Mouse (Mus musculus) ovary, postnatal 10 days (tissue): ENCODE data around the gene Atp1b4.
"Not testable (repeated sequence)": the region's sequence is repeated elsewhere in the genome, so short reads cannot be mapped to it uniquely, and the experiment has no call there.

ENCODE experiments used
- DNase-seq: peaks from one replicate; pipeline ENCODE4 v3.0.0; 2022; ENCODE audit warnings: low spot score

Gene Atp1b4

DNA sequence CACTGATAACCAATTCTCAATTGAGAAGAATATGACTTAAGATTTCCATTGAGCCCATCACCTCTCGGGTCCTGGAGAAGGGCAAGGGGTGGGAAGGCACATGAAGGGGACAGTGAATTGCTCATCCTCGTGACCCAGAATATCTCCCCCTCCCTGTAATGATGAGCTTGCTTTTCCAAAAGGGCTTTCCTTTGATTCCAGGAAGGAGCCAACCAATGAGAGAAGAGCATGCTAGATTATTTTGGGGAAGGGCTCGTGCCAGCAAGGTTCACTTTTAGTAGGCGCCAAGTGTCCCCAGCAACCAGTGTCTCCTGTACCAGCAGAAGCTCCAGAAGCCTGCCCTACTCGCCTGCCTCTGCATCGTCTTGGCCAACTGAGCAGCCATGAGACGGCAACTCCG, at the start of gene Atp1b4:
Gene Atp1b4 (plus strand): TSS at position 301 of the 400 bp plus-strand sequence.
- no peak for DNase-seq

DNA sequence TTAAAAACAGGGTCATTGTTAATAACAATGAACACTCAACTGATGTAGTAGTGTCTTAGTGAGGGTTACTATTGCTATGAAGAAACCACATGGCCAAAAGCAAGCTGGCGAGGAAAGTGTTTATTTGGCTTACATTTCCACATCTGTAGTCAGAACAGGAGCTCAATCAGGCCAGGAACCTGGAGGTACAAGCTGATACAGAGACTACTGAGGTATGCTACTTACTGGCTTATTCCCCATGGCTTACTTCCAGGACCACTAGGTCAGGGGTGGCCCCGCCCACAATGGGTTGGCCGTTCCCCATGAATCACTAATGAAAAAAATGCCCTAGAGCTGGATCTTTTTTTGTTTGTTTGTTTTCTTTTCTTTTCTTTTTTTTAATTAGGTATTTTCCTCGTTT, 7.4 kb upstream of the Atp1b4 start:
- DNase-seq, result no peak

DNA sequence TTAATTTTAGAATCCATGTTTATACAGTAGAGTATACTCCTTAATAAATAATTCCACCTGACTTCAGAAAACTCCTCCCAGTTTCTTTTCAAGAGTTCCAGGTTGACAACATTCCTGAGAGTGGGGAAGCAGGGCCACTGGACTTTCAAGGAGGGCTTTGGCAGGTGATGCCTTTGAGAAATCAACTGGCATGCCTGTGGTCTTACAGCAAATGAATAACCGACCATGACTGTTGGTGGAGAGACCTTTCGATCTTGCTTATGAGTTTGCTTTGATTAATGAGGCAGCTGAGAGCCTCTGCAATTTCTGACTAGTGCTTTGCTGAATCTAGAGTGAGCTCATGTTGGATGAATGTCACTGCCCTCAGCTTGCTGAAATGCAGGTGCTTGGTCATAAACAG, 4.9 kb upstream of the Atp1b4 start:
- no peak for DNase-seq

DNA sequence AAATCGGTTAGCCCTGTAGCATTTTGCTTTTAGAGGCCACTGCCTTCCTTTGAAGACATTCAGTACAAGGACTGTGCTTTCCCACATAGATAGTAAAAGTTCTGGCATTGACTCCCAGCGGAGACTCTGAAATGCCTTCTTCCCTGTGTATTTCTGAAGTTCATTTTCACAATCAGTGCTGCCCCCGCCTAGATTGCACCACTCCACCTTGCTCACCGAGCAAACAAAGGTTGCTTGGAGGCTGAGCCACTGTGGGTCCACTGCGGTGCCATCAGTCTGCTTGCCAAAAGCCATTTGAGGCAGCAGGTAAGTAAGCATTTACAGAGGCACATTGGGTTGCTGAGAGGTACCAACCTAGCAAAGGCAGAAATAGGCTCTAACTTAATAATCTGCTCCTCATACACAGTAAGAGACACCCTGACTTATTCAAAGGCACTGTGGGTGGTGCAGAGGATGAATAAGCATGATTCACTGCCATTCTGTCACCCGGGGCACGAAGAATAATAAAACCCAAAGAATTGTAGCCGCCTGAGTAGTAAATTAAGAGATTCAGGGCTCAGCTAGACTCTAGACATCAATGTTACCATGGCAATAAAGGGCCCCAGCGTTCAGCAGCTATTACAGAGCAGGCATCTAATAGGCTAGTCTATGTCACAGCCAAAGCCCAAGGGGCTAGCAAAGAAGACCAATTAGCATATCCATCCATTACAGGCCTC, 2.9 kb upstream of the Atp1b4 start:
- no peak for DNase-seq

DNA sequence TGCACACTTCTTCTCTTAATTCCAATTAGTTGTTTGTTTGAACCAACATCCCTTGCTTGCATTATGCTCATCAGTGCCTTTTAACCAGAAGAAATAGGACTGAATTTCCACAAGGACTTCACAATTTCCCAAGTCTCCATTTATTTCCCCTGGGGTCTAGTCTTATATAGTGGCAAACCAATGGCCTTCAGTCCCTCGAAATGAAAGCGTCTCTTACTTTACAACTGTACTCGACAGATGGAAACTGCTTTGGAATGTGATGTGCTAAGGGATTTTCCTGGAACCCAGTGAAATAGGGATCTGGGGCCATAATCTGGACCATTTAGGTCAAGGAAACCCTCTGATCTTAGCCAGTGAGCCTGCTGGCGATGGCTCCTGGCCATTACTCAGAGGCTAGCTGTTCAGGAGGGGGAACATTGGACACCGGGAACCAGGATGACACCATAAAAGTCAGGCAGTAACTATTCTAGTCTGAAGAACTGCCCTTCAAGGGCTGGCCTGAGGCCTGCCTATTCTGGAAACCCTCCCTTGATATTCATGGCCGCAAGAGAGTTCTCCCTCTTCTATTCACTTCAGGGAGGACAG, 2.3 kb upstream of the Atp1b4 start:
- no peak for DNase-seq

DNA sequence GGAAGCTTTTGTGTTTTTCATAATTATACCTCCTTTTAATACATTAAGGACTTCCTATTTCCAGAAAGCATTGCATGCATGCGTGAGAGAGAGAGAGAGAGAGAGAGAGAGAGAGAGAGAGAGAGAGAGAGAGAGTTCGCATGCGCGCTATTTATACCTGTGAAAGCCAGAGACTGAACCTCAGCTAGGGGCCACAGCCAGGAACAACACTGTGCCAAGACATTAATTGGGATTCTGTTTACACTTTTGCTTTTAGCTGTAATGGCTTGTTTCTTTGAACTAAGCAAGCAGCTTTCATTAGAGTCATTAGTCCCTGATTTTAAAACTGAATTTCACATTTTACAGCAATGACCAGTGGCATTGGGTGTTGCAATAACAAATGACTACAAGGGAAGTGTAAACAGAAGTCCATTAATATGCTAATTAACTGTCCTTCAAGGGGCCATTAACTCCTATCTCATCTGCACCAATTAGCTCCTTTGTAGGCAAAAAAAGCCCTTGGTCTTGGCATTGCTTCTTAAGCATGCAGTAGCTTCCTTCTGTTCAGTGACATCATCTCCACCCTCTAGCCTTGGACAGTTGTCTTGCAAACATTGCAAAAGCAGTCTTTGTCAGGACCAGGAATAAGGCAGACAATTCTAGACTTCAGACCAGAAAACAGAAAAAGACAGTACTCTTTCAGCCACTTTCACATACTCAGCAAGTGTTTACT, 14.9 kb downstream of the Atp1b4 start:
- DNase-seq, result no peak

DNA sequence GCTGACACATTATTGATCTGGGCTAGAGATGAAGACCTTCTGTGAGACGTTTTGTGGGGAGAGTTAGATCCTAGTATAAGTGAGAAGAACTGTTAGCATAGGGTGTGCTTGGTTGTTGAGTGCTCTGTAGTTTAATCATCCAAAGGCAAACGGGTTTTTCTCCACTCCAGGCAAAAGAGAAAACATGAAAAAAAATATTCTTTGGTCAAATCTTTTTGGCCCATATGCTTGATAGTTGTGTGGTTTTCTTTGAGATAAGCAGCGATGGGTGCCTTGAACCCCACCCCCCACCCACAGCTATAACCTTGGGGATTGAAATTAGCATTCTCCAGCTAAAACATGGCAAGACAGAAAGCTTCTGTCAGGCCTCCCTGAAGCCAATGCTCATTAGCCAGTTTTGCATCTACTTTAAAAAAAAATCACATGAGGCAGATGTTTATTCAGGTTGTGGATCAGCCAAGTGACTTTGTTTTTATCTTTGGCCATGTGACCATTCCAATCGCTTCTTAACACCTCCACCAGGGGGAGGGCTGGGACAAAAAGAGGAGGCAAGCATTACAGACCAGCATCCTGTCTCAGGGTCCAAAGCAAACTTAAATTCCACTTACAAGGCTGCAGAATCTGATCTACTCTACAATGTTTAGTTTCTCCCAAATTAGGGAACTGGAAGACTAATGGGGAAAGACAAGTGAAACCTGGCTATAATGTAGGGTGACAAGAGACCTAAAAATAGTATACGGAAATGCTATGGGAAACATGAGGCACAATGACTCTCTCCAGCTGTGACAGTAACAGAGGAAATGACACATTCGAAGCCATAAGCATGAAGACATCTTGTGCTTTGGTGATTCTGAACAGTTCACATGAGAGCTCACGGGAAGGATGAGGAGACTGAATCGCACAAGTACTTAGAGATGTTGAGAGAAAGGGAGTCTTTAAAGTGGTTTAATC, 18.6 kb downstream of the Atp1b4 start:
- DNase-seq, result no peak

DNA sequence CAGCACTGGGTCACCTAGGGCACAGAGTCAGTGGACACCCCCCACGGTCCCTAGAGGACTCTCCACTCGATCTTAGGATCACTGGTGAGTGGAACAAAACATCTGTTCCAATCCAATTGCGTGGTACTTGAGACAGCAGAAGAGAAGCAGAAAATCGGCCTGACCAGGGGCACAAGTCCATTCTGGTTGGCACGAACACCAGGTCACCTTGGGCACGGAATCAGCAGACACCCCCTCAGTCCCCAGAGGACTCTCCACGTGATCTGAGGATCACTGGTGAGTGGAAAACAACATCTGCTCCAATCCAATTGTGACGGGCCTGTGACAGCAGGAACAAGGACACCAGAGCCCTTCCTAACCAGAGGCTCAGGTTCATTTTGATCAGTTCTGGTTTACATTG, 46.0 kb downstream of the Atp1b4 start:
- no peak for DNase-seq

DNA sequence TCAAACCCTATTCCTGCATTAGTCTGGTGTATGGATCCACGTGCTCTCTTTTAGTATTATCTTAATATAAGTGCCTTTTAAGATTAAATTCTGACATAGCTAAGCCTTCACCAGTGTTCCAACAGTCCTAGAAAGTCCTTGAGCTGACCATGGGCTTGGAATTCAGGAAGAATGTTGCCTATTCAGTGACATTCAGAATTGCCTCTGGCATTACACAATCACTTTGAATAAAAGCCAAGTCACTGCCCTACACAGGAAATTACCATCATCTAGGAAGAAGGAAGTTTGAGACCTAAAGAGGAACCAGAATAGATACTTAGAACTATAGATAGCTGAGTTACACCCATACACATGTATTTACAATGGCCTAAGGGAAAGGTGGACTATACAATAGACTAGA, 48.6 kb downstream of the Atp1b4 start:
- DNase-seq, result not testable (repeated sequence)

DNA sequence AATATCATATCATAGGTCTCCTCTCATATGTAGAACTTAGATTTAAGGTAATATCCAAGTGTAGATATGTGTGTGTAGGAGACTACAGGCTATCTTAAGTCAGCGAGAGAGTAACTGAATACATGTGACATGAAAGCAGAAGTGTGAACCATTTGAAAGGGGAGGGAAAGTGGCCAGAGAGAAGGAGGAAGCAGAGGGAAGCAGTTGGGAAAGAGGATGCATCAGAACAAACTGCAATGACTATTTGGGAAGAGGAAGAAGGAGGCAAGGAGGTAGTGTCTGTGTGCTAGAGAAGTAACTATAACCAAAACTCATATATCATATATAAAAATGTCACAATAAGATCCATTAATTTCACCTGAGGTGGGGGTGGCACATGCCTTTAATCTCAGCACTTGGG, 57.2 kb downstream of the Atp1b4 start:
- DNase-seq, result not testable (repeated sequence)
